Mouse (Mus musculus) kidney, postnatal 10 days (tissue): ENCODE data around the gene Amd1.

Source experiments
- DNase-seq: peaks from one replicate; pipeline ENCODE4 v3.0.0; 2021; ENCODE audit warnings: mixed read lengths

Amd1 gene

GRCm38 (mm10) chr10:40302140-40302985 is at the start of gene Amd1:
TSS of gene Amd1 (minus strand) at chr10:40302186.
- peak; percentile 100 for DNase-seq

- DNase-seq: no peak
Observed at GRCm38 (mm10) chr10:40351156-40351555, 49.2 kb upstream of the Amd1 start.

DNA sequence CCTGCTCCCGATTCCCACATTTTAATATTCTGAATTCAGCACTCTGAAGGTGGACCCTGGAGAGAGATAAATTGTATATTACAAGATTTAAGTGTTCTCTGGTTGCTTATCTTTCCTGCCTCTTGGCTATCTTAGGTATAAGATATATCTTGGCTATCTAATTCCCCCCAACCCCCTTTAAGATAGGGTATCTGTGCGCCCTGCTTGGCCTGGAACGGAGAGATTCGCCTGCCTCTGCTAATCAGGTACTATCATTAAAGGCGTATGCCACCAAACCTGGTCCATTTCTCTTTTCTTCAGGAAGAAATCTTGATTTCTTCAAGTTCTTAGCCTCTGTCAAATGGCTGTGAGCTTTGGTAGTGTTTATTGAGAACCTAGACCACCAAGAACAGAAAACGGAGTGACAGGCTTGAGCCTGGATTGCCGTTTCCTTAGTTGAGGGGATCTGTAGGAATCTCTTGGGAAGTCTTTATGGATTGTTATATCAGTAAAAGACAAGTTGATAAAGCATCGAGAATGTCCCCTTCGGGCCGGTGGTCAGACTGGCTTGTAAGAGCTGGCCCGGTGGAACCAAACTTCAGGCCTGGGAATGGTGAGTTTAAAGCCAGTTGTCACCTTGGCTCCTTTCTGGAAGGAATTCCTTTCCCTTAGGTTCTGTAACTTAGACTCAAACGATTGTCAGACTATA is 48.4 kb upstream of the Amd1 start:
- DNase-seq: no peak

DNA sequence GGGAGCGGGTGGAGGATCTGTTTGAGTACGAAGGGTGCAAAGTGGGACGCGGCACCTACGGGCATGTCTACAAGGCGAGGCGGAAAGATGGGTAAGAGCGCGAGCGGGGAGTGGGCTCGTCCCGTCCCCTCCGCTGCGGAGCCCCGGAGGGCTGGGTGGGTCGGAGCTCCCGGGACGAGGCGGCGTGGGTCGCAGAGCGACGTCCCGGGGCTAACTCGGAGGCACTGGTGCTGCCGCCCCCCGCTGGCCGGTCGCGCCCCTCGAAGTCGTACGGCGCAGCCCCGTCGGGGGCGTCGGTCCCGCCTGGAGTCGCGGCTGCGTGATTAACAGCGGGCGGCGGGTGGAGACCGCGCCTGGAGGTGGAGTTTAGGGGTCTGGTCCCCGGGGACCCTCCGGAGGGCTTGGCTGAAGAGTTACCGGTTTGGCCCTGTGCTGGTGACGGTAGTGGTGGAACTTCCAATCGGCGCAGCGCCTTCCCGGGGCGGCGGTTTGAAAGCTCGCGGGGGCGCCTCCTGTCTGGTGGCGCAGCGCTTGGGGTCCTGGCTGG is 47.7 kb upstream of the Amd1 start:
- DNase-seq: peak; percentile 76

GRCm38 (mm10) chr10:40348566-40349536 is 46.9 kb upstream of the Amd1 start:
- DNase-seq: peak; percentile 98

- no peak for DNase-seq
Observed at GRCm38 (mm10) chr10:40347461-40347954, 45.5 kb upstream of the Amd1 start.

DNA sequence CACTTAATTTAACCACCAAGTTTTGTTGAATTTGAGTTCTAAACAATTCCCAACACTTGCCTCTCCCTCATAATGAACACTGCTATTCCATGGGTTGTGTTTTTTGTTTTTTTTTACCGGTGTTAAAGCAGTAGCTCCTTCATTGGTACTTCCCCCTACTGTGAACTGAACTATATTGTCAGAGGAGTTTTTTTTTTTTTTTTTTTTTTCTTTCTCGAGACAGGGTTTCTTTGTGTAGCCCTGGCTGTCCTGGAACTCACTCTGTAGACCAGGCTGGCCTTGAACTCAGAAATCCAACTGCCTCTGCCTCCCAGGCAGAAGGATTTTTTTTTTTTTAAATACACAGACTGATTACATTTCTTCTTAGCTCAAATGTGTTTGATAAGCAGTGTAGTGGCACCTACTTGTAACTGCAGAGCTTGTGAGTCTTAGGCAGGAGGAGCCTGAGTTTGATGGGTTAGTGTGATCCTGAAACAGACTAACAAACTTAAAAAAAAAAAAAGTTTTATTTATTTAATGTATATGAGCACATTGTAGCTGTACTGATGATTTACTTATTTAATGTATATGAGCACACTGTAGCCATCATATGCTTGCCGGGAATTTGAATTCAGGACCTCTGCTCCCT is 44.9 kb upstream of the Amd1 start:
- DNase-seq: no peak

DNA sequence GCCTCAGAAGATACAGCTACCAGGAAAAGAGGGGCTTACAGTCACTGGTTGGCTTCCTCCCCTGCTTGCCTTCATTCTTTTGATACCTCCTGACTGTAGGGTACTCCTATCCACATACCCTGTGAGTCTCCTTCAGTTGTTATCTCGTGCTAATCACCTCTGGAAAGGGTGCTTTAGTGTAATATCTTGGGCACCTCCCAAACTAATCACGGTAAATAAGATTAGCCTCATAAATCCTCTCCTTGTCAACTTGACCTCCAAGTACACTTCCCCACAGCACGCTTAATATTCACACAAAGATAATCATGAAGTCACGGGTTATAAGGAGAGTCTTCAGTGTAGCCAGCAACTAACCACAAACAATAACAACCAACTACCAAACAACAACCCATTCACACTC is 40.0 kb upstream of the Amd1 start:
- DNase-seq: no peak

- DNase-seq: no peak
Observed at GRCm38 (mm10) chr10:40339351-40339964, 37.5 kb upstream of the Amd1 start, which contains the start of gene Cdk19. TSS of gene Cdk19 (plus strand) at chr10:40339564.

DNA sequence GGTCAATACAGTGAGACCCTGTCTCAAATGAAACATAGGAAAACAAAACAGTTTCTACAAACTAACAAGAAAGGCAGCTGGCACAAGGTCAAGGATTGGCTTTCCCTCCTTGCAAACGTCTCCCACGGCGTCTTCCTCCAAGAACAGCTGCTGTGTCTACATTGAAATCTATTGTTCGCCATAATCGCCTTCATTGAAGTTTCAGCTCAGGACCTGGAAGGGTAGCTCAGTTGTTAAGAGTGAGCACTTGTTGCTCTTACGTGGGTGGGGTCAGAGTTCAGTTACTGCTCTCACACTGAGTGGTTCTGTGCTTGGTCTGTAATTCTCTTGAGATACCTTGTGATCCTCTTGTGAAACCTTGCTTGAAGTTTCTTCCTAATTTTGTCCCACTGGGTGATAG is 30.9 kb upstream of the Amd1 start:
- no peak for DNase-seq

DNA sequence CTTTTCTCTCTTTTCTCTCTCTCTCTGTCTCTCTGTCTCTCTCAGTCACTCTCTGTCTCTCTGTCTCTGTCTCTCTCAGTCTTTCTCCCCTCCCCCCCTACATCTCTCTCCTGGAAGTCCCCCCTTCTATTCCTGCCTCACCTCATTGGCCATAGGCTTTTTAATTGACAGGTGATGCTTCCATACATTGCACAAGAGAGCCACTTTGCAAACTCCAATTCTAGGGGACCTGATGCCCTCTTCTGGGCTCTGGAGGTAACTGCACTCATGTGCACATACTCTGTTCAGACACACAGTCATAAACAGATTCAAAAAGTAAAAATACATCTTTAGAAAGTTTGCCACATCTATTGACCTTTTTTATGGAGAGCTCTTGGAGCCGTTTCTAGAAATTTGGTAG is 28.3 kb upstream of the Amd1 start:
- no peak for DNase-seq

DNA sequence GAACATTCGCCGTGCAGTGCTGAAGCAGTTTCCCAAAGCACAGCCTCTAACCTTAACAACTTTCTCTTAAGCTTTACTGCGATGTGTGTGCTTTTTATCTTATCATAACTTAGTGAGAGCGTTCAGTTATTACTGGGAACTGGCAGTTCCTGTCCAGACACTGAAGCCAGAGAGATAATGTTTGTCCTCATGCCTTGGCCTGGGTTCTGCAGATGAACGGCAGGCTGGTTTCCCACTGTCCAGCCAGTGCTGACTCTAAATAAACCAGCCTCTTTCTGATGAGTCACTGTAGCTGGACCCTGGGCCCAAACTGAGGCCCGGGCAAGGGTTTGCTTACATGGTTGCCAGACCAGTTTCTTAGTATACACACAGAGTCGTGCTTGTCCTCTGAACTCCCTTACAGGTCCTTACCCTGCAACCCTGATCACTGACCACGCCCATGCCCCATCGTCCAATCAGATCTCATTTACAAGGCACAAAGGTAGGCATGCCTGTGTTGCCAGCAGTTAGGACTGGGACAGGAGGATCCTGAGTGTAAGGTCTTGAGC is 26.1 kb upstream of the Amd1 start:
- no peak for DNase-seq

DNA sequence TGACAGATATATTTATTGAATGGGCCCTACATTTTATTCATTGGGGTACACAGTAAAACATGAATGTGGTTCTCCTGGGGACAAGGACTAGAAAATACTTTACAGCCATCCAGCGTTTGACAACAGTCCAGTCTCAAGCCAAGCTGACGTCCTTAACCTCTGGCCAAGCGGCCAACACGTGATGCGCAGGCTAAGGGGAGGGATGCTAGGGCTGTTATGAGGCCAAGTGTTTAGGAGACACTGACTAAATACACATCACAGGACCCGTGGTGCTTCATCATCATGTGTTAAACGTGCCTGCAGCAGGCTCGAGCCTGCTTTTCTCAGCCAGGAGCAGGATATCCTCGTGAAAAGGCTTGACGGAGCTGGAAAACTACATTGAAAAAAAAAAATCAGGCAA is 18.3 kb upstream of the Amd1 start:
- no peak for DNase-seq

DNA sequence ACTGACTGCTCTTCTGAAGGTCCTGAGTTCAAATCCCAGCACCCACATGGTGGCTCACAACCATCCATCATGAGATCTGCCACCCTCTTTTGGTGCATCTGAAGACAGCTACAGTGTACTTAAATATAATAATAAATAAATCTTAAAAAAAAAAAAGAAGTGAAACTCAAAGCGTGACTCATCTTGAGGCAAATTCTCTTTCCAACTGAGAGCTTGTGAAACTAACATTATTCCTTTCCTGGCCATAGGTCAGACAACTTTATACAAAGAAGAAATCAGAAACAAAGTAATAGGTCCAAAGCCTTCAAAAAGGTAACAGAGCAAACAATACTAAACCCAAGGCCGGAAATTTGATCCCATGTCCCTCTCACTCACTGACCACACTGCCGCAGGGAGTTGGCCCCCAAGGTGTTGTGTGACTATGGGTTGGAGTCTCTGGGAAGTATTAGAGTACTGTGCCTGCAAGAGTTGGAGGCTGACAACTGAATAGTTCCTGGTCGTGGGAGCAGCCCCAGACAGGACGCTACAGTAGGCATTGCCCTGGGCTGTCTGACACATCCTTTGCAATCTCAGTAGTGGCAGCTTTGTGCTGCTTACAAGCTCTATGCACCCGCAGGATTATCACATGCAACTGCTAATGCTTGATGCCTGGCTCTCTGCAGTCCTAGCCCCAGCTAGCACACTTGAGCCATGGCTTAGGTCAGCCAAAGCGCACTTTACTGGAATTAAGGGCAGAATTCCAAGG is 15.0 kb upstream of the Amd1 start:
- no peak for DNase-seq

- no peak for DNase-seq
Observed at GRCm38 (mm10) chr10:40312781-40313180, 10.8 kb upstream of the Amd1 start.

GRCm38 (mm10) chr10:40309884-40310635 is 8.1 kb upstream of the Amd1 start:
- no peak for DNase-seq

DNA sequence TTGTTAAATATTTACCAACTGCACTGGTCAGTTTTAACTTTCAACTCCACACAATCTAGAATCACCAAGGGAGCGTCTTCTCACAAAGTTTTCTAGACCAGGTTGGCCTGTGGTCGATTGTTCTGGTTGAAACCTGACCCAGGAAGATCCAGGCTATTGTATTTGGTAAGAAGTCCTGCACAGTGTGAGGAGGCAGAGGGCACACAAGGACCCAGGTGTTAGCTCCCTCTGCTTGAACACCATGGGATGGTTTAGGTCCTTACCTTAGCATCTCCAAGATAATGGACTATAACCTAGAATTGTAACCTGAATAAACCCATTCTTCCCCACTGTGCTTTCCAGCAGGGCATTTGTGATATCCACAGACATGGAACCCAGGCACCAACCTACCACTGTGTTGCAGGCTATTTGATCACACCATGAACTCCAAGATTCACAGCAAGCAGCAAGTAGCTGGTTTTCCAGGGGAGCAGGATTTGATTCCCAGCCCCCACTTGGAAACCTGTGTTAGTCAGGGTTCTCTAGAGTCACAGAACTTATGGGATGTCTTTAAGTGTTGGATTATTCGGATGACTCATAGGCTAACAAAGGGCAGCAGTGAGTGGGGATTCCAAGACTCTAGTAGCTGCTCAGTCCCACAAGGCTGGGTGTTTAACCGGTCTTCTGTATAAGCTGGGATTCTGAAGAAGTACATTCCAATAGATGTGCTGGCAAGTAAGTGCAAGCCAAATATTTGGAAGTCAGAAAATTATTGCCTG is 6.0 kb upstream of the Amd1 start:
- DNase-seq: no peak

DNA sequence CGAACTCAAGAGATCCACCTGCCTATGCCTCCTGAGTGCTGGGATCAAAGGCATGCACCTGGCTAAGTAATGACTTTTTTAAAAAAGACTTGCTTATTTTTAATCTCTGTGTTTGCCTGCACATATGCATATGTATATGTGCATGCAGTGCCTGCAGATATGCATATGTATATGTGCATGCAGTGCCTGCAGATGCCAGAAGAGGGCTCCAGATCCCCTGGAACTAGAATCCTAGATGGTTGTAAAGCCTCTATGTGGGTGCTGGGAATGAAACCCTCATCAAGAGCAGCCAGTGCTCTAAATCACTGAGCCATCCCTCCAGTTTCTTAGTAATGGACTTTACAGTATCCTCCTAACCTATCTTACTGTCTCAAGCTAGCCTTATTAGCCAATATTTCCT is 4.0 kb upstream of the Amd1 start:
- no peak for DNase-seq
